Mouse (Mus musculus) thymus, adult 2 months (tissue): ENCODE results near the gene Phldb3.

Experiments
- CTCF ChIP-seq: fragments of 200-500 bp; IDR thresholded peaks from 2 replicates; pipeline ENCODE4 v1.5.1; 2012; ENCODE audit warnings: mild to moderate bottlenecking, control low read depth, low read length, moderate library complexity, borderline replicate concordance; ENCODE audit not compliant: control insufficient read depth, poor library complexity, insufficient read depth; ENCODE audit errors: extremely low read depth
- POLR2A ChIP-seq: fragments of 200-500 bp; IDR thresholded peaks from 2 replicates; pipeline ENCODE4 v1.6.1; 2012; ENCODE audit warnings: mild to moderate bottlenecking, low read length, control low read depth, moderate library complexity; ENCODE audit not compliant: control insufficient read depth, poor library complexity, insufficient read depth; ENCODE audit errors: extremely low read depth

- TF ChIP-seq CTCF = no peak
- TF ChIP-seq POLR2A = no peak
Measured at GRCm38 (mm10) chr7:24629672-24630071, 19.1 kb downstream of the Phldb3 start.
